Mouse (Mus musculus): ENCODE data around the gene Gm16253.

DNA sequence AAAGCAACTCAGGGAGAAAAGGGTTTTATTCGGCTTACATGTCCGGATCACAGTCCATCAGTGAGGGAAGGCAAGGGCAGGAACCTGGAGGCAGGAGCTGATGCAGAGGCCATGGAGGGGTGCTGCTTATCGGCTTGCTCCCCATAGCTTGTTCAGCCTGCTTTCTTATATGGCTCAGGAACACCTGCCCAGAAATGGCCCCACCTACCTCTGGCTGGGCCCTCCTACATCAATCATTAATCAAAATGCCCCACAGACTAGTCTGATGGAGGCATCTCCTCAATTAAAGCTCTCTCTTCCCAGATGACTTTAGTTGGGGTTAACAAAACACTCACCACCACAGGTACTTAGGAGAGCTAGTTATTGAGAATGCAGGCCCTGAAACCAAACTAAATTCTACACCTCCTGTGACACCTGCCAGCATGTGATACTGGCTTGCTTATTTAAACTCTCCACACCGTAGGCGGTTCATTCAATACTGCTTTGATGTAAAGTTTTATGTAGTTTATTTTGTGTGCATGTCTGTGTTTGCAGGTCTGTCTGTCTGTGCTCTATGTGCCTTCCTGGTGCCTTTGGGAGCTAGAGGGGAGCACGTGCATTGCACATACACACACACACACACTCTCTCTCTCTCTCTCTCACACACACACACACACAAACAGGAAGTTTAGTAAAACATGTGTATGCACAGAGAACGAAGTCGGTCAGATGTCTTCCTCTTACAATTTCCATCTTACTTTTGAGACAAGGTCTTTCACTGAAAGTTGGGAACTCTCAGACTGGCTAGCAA, 9.9 kb upstream of the Gm16253 start:
- no peak for TF ChIP-seq CTCF (IDR thresholded peaks at IDR 0.05; ENCODE audit: insufficient read depth, low read depth, low read length)
- no peak for TF ChIP-seq POLR2A (IDR thresholded peaks at IDR 0.05; ENCODE audit: insufficient read depth, low read depth, low read length)
